Mouse (Mus musculus): ENCODE results near the gene Actn4.

DNA sequence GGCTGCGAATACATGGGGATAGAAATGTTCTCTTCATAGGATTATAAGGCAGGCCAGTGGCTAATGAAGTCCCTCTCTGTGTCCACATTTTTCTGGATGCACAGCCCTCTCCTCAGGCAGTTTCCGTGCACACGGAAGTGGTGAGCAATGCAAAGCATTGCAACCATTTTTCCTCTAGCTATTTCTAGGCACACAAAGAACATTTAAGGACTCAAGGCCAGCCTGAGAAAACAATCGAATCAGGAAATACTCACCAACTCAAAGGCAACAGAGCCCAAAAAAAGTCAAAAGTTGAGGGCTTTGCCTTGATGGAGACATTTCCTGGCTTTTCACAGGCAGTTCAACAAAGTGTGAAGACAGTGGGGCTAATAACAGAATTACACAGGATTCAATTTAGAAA lies 21.0 kb downstream of the Actn4 start:
- TF ChIP-seq POLR2A (IDR thresholded peaks at IDR 0.05; ENCODE audit: borderline replicate concordance, low read depth, low read length): no peak
- TF ChIP-seq CTCF (IDR thresholded peaks at IDR 0.05; ENCODE audit: low read depth, low read length): no peak
